Mouse (Mus musculus) adrenal gland, adult 2 months (tissue): Measurements from ENCODE around the gene Sbsn. TPM values are rescaled to one million over a fixed set of nuclear protein-coding genes. Genes with fewer than 3 reads are reported as not detected.

Source experiments
- polyA plus RNA-seq: library from polyadenylated mRNA; depleted of rRNA; stranded (reverse); fragments of >200 nt; gene quantifications from 2 replicates; pipeline ENCODE4 v1.2.3, GENCODE M21; 2012; rRNA removed
- total RNA-seq, 2 experiments: library from RNA; stranded (reverse); gene quantifications; 2 replicates each; pipeline ENCODE4 v1.2.3; 2021

Sbsn gene
- total and polyA plus RNA-seq, 3 experiments: 71.3 to 540 (median 269) TPM

Other genes starting within 250 kb of the Sbsn start
Only the 30 nearest of the 32 such genes appear.
- gene Arhgap33, start 216.4 kb upstream of the Sbsn start, total RNA-seq: 1 to 10 TPM; 2.2 to 3.1 TPM
- gene Arhgap33, start 216.4 kb upstream of the Sbsn start, polyA plus RNA-seq: 20.3 and 23.2 TPM in 2 replicates
- gene Hspb6, start 199.3 kb upstream of the Sbsn start, total RNA-seq: 10 to 100 TPM; 22.4 to 38.7 TPM
- 96.2 and 110 TPM in 2 replicates for gene Hspb6, start 199.3 kb upstream of the Sbsn start, polyA plus RNA-seq
- gene Proser3, start 199.2 kb upstream of the Sbsn start, total RNA-seq: 1 to 10 TPM; 6.8 to 7.0 TPM
- gene Proser3, start 199.2 kb upstream of the Sbsn start, polyA plus RNA-seq: 10.4 and 10.8 TPM in 2 replicates
- gene Lin37, start 191.6 kb upstream of the Sbsn start, total RNA-seq: 10 to 100 TPM; 43.7 to 71.4 TPM
- gene Lin37, start 191.6 kb upstream of the Sbsn start, polyA plus RNA-seq: 47.5 and 53.5 TPM in 2 replicates
- 10 to 100 TPM; 73.3 to 92.5 TPM for gene U2af1l4, start 188.2 kb upstream of the Sbsn start, total RNA-seq
- 80.1 and 92.3 TPM in 2 replicates for gene U2af1l4, start 188.2 kb upstream of the Sbsn start, polyA plus RNA-seq
- 1 to 10 TPM; 3.6 to 4.8 TPM for gene Gm49396, start 188.1 kb upstream of the Sbsn start, total RNA-seq
- 0.93 and 1.7 TPM in 2 replicates for gene Gm49396, start 188.1 kb upstream of the Sbsn start, polyA plus RNA-seq
- 100 to 1,000 TPM; 185 to 190 TPM for gene Psenen, start 187.8 kb upstream of the Sbsn start, total RNA-seq
- 88.6 and 123 TPM in 2 replicates for gene Psenen, start 187.8 kb upstream of the Sbsn start, polyA plus RNA-seq
- gene Igflr1, start 186.0 kb upstream of the Sbsn start, total RNA-seq: 1 to 10 TPM; 3.0 to 3.8 TPM
- gene Igflr1, start 186.0 kb upstream of the Sbsn start, polyA plus RNA-seq: 6.9 and 10.1 TPM in 2 replicates
- 10 to 100 TPM; 28.5 to 41.4 TPM for gene Kmt2b, start 162.7 kb upstream of the Sbsn start, total RNA-seq
- 50.2 and 50.4 TPM in 2 replicates for gene Kmt2b, start 162.7 kb upstream of the Sbsn start, polyA plus RNA-seq
- gene Zbtb32, start 152.6 kb upstream of the Sbsn start, total RNA-seq: under 1 TPM in 1 of 2 experiments, not detected in 1; 0.46 TPM
- 0.44 and 0.45 TPM in 2 replicates for gene Zbtb32, start 152.6 kb upstream of the Sbsn start, polyA plus RNA-seq
- gene Upk1a, start 138.6 kb upstream of the Sbsn start, total RNA-seq: under 1 TPM in 1 of 2 experiments, not detected in 1; 0.21 TPM
- 1.3 and 1.5 TPM in 2 replicates for gene Upk1a, start 138.6 kb upstream of the Sbsn start, polyA plus RNA-seq
- gene Cox6b1, start 125.3 kb upstream of the Sbsn start, total RNA-seq: 1,000 to 10,000 TPM; 1,292 to 2,642 TPM
- gene Cox6b1, start 125.3 kb upstream of the Sbsn start, polyA plus RNA-seq: 223 and 275 TPM in 2 replicates
- gene Etv2, start 115.6 kb upstream of the Sbsn start, total RNA-seq: not detected
- not detected in 2 replicates for gene Etv2, start 115.6 kb upstream of the Sbsn start, polyA plus RNA-seq
- gene Rbm42, start 101.2 kb upstream of the Sbsn start, total RNA-seq: 10 to 100 TPM; 78.0 to 81.9 TPM
- 125 and 139 TPM in 2 replicates for gene Rbm42, start 101.2 kb upstream of the Sbsn start, polyA plus RNA-seq
- 10 to 100 TPM in 1 of 2 experiments, 1 to 10 TPM in 1; 6.2 to 10.7 TPM for gene Haus5, start 86.5 kb upstream of the Sbsn start, total RNA-seq
- 6.3 and 6.9 TPM in 2 replicates for gene Haus5, start 86.5 kb upstream of the Sbsn start, polyA plus RNA-seq
- gene Pmis2, start 79.9 kb upstream of the Sbsn start, total RNA-seq: not detected
- not detected in 2 replicates for gene Pmis2, start 79.9 kb upstream of the Sbsn start, polyA plus RNA-seq
- 1 to 10 TPM; 3.5 to 5.7 TPM for gene 2200002J24Rik, start 52.5 kb upstream of the Sbsn start, total RNA-seq
- 12.5 and 12.7 TPM in 2 replicates for gene 2200002J24Rik, start 52.5 kb upstream of the Sbsn start, polyA plus RNA-seq
- gene Atp4a, start 39.3 kb upstream of the Sbsn start, total RNA-seq: 1 to 10 TPM; 2.0 to 3.0 TPM
- 3.3 and 3.9 TPM in 2 replicates for gene Atp4a, start 39.3 kb upstream of the Sbsn start, polyA plus RNA-seq
- gene Tmem147, start 21.9 kb upstream of the Sbsn start, total RNA-seq: 100 to 1,000 TPM; 193 to 234 TPM
- gene Tmem147, start 21.9 kb upstream of the Sbsn start, polyA plus RNA-seq: 333 and 341 TPM in 2 replicates
- gene Gapdhs, start 7.8 kb upstream of the Sbsn start, total RNA-seq: not detected
- gene Gapdhs, start 7.8 kb upstream of the Sbsn start, polyA plus RNA-seq: not detected in 2 replicates
- gene Dmkn, start 12.3 kb downstream of the Sbsn start, total RNA-seq: 1 to 10 TPM; 3.9 to 5.9 TPM
- 3.5 and 7.6 TPM in 2 replicates for gene Dmkn, start 12.3 kb downstream of the Sbsn start, polyA plus RNA-seq
- not detected for gene Krtdap, start 36.4 kb downstream of the Sbsn start, total RNA-seq
- not detected in 2 replicates for gene Krtdap, start 36.4 kb downstream of the Sbsn start, polyA plus RNA-seq
- gene Ffar2, start 72.3 kb downstream of the Sbsn start, total RNA-seq: 1 to 10 TPM; 1.5 to 8.9 TPM
- gene Ffar2, start 72.3 kb downstream of the Sbsn start, polyA plus RNA-seq: 5.7 and 16.5 TPM in 2 replicates
- gene Ffar3, start 104.7 kb downstream of the Sbsn start, total RNA-seq: under 1 TPM; 0.26 to 0.59 TPM
- gene Ffar3, start 104.7 kb downstream of the Sbsn start, polyA plus RNA-seq: 0.30 and 1.1 TPM in 2 replicates
- gene Ffar1, start 110.1 kb downstream of the Sbsn start, total RNA-seq: not detected
- not detected in 2 replicates for gene Ffar1, start 110.1 kb downstream of the Sbsn start, polyA plus RNA-seq
- gene Cd22, start 128.9 kb downstream of the Sbsn start, total RNA-seq: under 1 TPM; 0.40 to 0.97 TPM
- 0.45 and 0.57 TPM in 2 replicates for gene Cd22, start 128.9 kb downstream of the Sbsn start, polyA plus RNA-seq
- gene Mag, start 163.4 kb downstream of the Sbsn start, total RNA-seq: under 1 TPM; 0.48 to 0.63 TPM
- 0.80 and 0.99 TPM in 2 replicates for gene Mag, start 163.4 kb downstream of the Sbsn start, polyA plus RNA-seq
- 10 to 100 TPM in 1 of 2 experiments, not detected in 1; 16.6 TPM for gene Hamp2, start 173.2 kb downstream of the Sbsn start, total RNA-seq
- 2.6 and 17.4 TPM in 2 replicates for gene Hamp2, start 173.2 kb downstream of the Sbsn start, polyA plus RNA-seq
- gene Hamp, start 192.6 kb downstream of the Sbsn start, total RNA-seq: 10 to 100 TPM in 1 of 2 experiments, not detected in 1; 49.9 TPM
- gene Hamp, start 192.6 kb downstream of the Sbsn start, polyA plus RNA-seq: 63.2 and 115 TPM in 2 replicates
- gene Usf2, start 205.3 kb downstream of the Sbsn start, total RNA-seq: 100 to 1,000 TPM; 146 to 166 TPM
- 376 and 393 TPM in 2 replicates for gene Usf2, start 205.3 kb downstream of the Sbsn start, polyA plus RNA-seq